Mouse (Mus musculus) brown adipose tissue, adult 24 weeks (tissue): ENCODE measurements around the gene Faap100. TPM values are rescaled to one million over a fixed set of nuclear protein-coding genes. Genes with fewer than 3 reads are reported as not detected.
A peak's percentile ranks its signal among the peaks of the same experiment; 100 is the strongest.
"Not testable (repeated sequence)": the region's sequence is repeated elsewhere in the genome, so short reads cannot be mapped to it uniquely, and the experiment has no call there.

Experiments used
- H3K27ac ChIP-seq: fragments of 200-500 bp; replicated peaks from 2 replicates; pipeline ENCODE4 v1.5.1; 2012; ENCODE audit warnings: low read depth, mild to moderate bottlenecking, low read length
- H3K4me1 ChIP-seq: fragments of 200-500 bp; 2 replicates; pipeline ENCODE4 v1.6.1; 2012; ENCODE audit warnings: low read length, mixed read lengths; ENCODE audit not compliant: control insufficient read depth, insufficient read depth, insufficient read length
- H3K4me3 ChIP-seq: fragments of 200-500 bp; 2 replicates; pipeline ENCODE4 v1.5.1; 2012; ENCODE audit warnings: low read depth, mild to moderate bottlenecking, low read length, moderate library complexity; ENCODE audit not compliant: insufficient read depth
- polyA plus RNA-seq: library from polyadenylated mRNA; stranded (reverse); fragments of >200 nt; gene quantifications from 2 replicates; pipeline ENCODE4 v1.2.4, GENCODE M21; 2012; ENCODE audit not compliant: missing spikeins, insufficient read depth, insufficient read length

Gene Faap100
- polyA plus RNA-seq, 1 experiment: 7.3 TPM

GRCm38 (mm10) chr11:120360755-120361154 is 17.8 kb downstream of the Faap100 start:
- no peaks in the 10 kb centered on the region for H3K4me1 ChIP-seq
- H3K27ac ChIP-seq: no peak overlapping the region
- no peak overlapping the region for H3K4me3 ChIP-seq

- no peak overlapping the region for H3K4me3 ChIP-seq
- H3K27ac ChIP-seq: no peak overlapping the region
- H3K4me1 ChIP-seq: no peaks in the 10 kb centered on the region
Observed at GRCm38 (mm10) chr11:120360062-120360461, 18.5 kb downstream of the Faap100 start.

- Histone ChIP-seq H3K27ac (no peak overlapping the region), H3K4me1 (no peaks in the 10 kb centered on the region), H3K4me3 (no peak overlapping the region)
Observed at GRCm38 (mm10) chr11:120359391-120359790, 19.2 kb downstream of the Faap100 start.

- H3K27ac ChIP-seq: no peak overlapping the region
- H3K4me1 ChIP-seq: peaks cover under 1% of the 10 kb centered on the region; the same call in 1 of the 2 replicates
- H3K4me3 ChIP-seq: no peak overlapping the region
Observed at GRCm38 (mm10) chr11:120357791-120358401, 20.7 kb downstream of the Faap100 start.

GRCm38 (mm10) chr11:120356900-120357299 is 21.7 kb downstream of the Faap100 start:
- H3K27ac ChIP-seq: no peak overlapping the region
- H3K4me1 ChIP-seq: peaks cover 4% of the 10 kb centered on the region; the same call in 1 of the 2 replicates

GRCm38 (mm10) chr11:120356319-120356840 is 22.2 kb downstream of the Faap100 start:
- no peak overlapping the region for H3K27ac ChIP-seq
- H3K4me1 ChIP-seq: peaks cover 4% of the 10 kb centered on the region; the same call in 1 of the 2 replicates
- no peak overlapping the region for H3K4me3 ChIP-seq

More at GRCm38 (mm10) chr11:120356900-120357299, 21.7 kb downstream of the Faap100 start:
- no peak overlapping the region for H3K4me3 ChIP-seq

- Histone ChIP-seq H3K27ac (no peak overlapping the region), H3K4me1 (peaks cover 8% of the 10 kb centered on the region; the same call in 1 of the 2 replicates)
Observed at GRCm38 (mm10) chr11:120355277-120356039, 23.1 kb downstream of the Faap100 start.

GRCm38 (mm10) chr11:120354304-120355276 is 24.0 kb downstream of the Faap100 start:
- Histone ChIP-seq H3K4me1 (peaks cover 8% of the 10 kb centered on the region; the same call in 1 of the 2 replicates), H3K27ac (no peak overlapping the region), H3K4me3 (no peak overlapping the region)

More at GRCm38 (mm10) chr11:120355277-120356039, 23.1 kb downstream of the Faap100 start:
- H3K4me3 ChIP-seq: no peak overlapping the region

GRCm38 (mm10) chr11:120353500-120354303 is 24.9 kb downstream of the Faap100 start:
- Histone ChIP-seq H3K27ac (peak overlapping the region; percentile 55), H3K4me3 (peak overlapping the region; percentile 45)

GRCm38 (mm10) chr11:120352571-120353290 is 25.8 kb downstream of the Faap100 start:
- peaks cover 8% of the 10 kb centered on the region; the same call in 1 of the 2 replicates for H3K4me1 ChIP-seq
- peak overlapping the region; percentile 65 for H3K27ac ChIP-seq
- H3K4me3 ChIP-seq: no peak overlapping the region

More at GRCm38 (mm10) chr11:120353500-120354303, 24.9 kb downstream of the Faap100 start:
- peaks cover 8% of the 10 kb centered on the region; the same call in 1 of the 2 replicates for H3K4me1 ChIP-seq

- not testable (repeated sequence) for H3K4me1 ChIP-seq, H3K27ac ChIP-seq, H3K4me3 ChIP-seq
Observed at GRCm38 (mm10) chr11:120352093-120352350, 26.5 kb downstream of the Faap100 start.

GRCm38 (mm10) chr11:120351250-120352092 is 27.1 kb downstream of the Faap100 start:
- peak overlapping the region; percentile 100 for H3K27ac ChIP-seq
- peaks cover 8% of the 10 kb centered on the region; the same call in 1 of the 2 replicates for H3K4me1 ChIP-seq
- H3K4me3 ChIP-seq: no peak overlapping the region

GRCm38 (mm10) chr11:120350711-120351110 is 27.9 kb downstream of the Faap100 start:
- H3K27ac ChIP-seq: peak overlapping the region; percentile 100
- H3K4me3 ChIP-seq: peak overlapping the region; percentile 99
- H3K4me1 ChIP-seq: peaks cover 8% of the 10 kb centered on the region; the same call in 1 of the 2 replicates
